Mouse (Mus musculus): Measurements from ENCODE around the gene Gm4070. TPM values are rescaled to one million over a fixed set of nuclear protein-coding genes. Genes with fewer than 3 reads are reported as not detected.

Gm4070 gene
- 147 TPM for polyA plus RNA-seq (2017; shearing (Covaris generic))

DNA sequence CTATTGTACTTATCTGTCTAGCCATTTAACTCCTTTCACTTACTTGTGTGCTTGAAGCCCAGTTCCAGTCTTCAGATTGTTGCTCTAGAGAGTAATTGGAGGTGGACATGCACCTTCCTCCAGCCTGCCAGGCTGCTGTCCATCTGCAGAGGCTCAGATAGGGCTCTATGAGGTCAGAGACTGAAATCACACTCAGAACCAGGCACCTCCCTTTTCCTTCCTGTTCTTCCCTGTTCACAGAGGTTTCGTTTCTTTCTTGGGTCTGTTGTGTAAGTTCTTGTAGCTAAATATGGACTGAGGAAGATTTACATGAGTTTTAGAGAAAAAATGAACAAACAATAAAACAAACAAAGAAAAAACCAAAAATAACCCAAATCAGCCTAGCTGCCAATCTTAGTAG, at the start of gene Gm4070:
Gm4070 (minus strand) TSS at position 156 of the 400 bp plus-strand sequence.

Other genes starting within 250 kb of the Gm4070 start
- 257 TPM for gene Ilk, start 217.4 kb downstream of the Gm4070 start, polyA plus RNA-seq (2017; shearing (Covaris generic))
- gene Rrp8, start 216.6 kb downstream of the Gm4070 start, polyA plus RNA-seq (2017; shearing (Covaris generic)) = 39.5 TPM
- gene Taf10, start 209.6 kb downstream of the Gm4070 start, polyA plus RNA-seq (2017; shearing (Covaris generic)) = 355 TPM
- 117 TPM for gene Tpp1, start 201.7 kb downstream of the Gm4070 start, polyA plus RNA-seq (2017; shearing (Covaris generic))
- 0.08 TPM for gene Dchs1, start 166.3 kb downstream of the Gm4070 start, polyA plus RNA-seq (2017; shearing (Covaris generic))
- gene Mrpl17, start 142.9 kb downstream of the Gm4070 start, polyA plus RNA-seq (2017; shearing (Covaris generic)) = 137 TPM

Data from CD4-positive, CD25-positive, alpha-beta regulatory T cell (primary cell).